Mouse (Mus musculus) kidney, postnatal 0 days (tissue): ENCODE measurements around the gene Tgm6. TPM values are rescaled to one million over a fixed set of nuclear protein-coding genes. Genes with fewer than 3 reads are reported as not detected.

Experiments
- ATAC-seq: fragments of 200-750 bp; cut with Nextera tagmentation; replicated peaks from 2 replicates; pipeline ENCODE4 v1.8.0; 2017; ENCODE audit warnings: low read depth, moderate number of reproducible peaks, moderate TSS enrichment, moderate library complexity; ENCODE audit not compliant: low FRiP score
- DNase-seq: peaks from one replicate; pipeline ENCODE4 v3.0.0-alpha.2; 2016; ENCODE audit warnings: low spot score
- H3K27ac ChIP-seq: fragments of 300-500 bp; sonication (generic); 2 replicates; pipeline ENCODE4 v1.5.1; 2014; ENCODE audit warnings: mild to moderate bottlenecking
- H3K27me3 ChIP-seq: fragments of 300-500 bp; sonication (generic); 2 replicates; pipeline ENCODE4 v1.6.1; 2014; ENCODE audit warnings: low read length, mixed read lengths; ENCODE audit not compliant: insufficient read depth
- H3K36me3 ChIP-seq: fragments of 300-500 bp; sonication (generic); 2 replicates; pipeline ENCODE4 v1.6.1; 2014; ENCODE audit warnings: low read length, mixed read lengths; ENCODE audit not compliant: insufficient read depth
- H3K4me1 ChIP-seq: fragments of 300-500 bp; sonication (generic); replicated peaks from 2 replicates; pipeline ENCODE4 v1.6.1; 2014; ENCODE audit warnings: antibody characterized with exemption, low read length, mixed read lengths; ENCODE audit not compliant: insufficient read depth
- H3K4me2 ChIP-seq: fragments of 300-500 bp; sonication (generic); 2 replicates; pipeline ENCODE4 v1.6.1; 2014; ENCODE audit warnings: mild to moderate bottlenecking, low read length, moderate library complexity, mixed read lengths
- H3K4me3 ChIP-seq: fragments of 300-500 bp; sonication (generic); replicated peaks from 2 replicates; pipeline ENCODE4 v1.5.1; 2014; ENCODE audit warnings: low read depth, low read length
- H3K9ac ChIP-seq: fragments of 300-500 bp; sonication (generic); 2 replicates; pipeline ENCODE4 v1.6.1; 2014; ENCODE audit warnings: low read depth, low read length
- H3K9me3 ChIP-seq: fragments of 300-500 bp; sonication (generic); replicated peaks from 2 replicates; pipeline ENCODE4 v1.6.1; 2016; ENCODE audit warnings: low read length, inconsistent platforms, mixed read lengths
- CTCF ChIP-seq: IDR thresholded peaks from 2 replicates; pipeline ENCODE4 v1.5.1; 2016; ENCODE audit warnings: antibody characterized with exemption, low read depth, mild to moderate bottlenecking, moderate library complexity
- WGBS: fragments of 180-500 bp; shearing (Covaris S2); extraction: QIAGEN DNeasy Blood & Tissue Kit; methylation state at CpG from one replicate; pipeline ENCODE4 v1.1.7; 2014; 5-methylcytosine and 5-hydroxymethylcytosine counted together
- polyA plus RNA-seq: library from polyadenylated mRNA; unstranded; fragments of >200 nt; fragmentation: Nextera tagmentation; extraction: Ambion mirVana; gene quantifications from 2 replicates; pipeline ENCODE4 v1.2.1, GENCODE M21; 2015

The Tgm6 gene
- polyA plus RNA-seq, 1 experiment from 2014 or later: not detected

- ATAC-seq: no peak
- no peak overlapping the region for H3K27ac ChIP-seq
- whole genome bisulfite sequencing: 89% methylated on average over 12 of the region's 12 CpGs
- TF ChIP-seq CTCF: no peak
- no peak overlapping the region for H3K9ac ChIP-seq
- H3K4me3 ChIP-seq: no peak overlapping the region
- H3K9me3 ChIP-seq: no peaks in the 10 kb centered on the region
- no peaks in the 10 kb centered on the region for H3K36me3 ChIP-seq
- no peak for DNase-seq
- no peak overlapping the region for H3K4me2 ChIP-seq
- no peaks in the 10 kb centered on the region for H3K27me3 ChIP-seq
- no peaks in the 10 kb centered on the region for H3K4me1 ChIP-seq
Observed at GRCm38 (mm10) chr2:130188391-130188790, 76.2 kb downstream of the Tgm6 start.

- Histone ChIP-seq H3K27ac (no peak within 1 kb of the TSS), H3K9ac (no peak within 1 kb of the TSS), H3K4me1 (no peaks in the 10 kb centered on the region), H3K4me2 (no peak within 1 kb of the TSS), H3K9me3 (no peaks in the 10 kb centered on the region), H3K4me3 (no peak within 1 kb of the TSS), H3K27me3 (no peaks in the 10 kb centered on the region), H3K36me3 (no peaks in the 10 kb centered on the region)
- TF ChIP-seq CTCF: no peak
- ATAC-seq (no peak), DNase-seq (no peak)
- 92% methylated on average over 16 of the region's 16 CpGs for WGBS
Observed at GRCm38 (mm10) chr2:130194894-130195293, 82.7 kb downstream of the Tgm6 start, which contains the start of gene Tmc2. Tmc2 (plus strand) TSS chr2:130195194.

- no peak overlapping the region for H3K27ac ChIP-seq
- DNase-seq (no peak), ATAC-seq (no peak)
- H3K4me3 ChIP-seq: no peak overlapping the region
- 85% methylated on average over 5 of the region's 5 CpGs for WGBS
- H3K9ac ChIP-seq: no peak overlapping the region
- no peaks in the 10 kb centered on the region for H3K27me3 ChIP-seq
- H3K36me3 ChIP-seq: no peaks in the 10 kb centered on the region
- H3K9me3 ChIP-seq: no peaks in the 10 kb centered on the region
- H3K4me1 ChIP-seq: no peaks in the 10 kb centered on the region
- no peak overlapping the region for H3K4me2 ChIP-seq
- TF ChIP-seq CTCF: no peak
Observed at GRCm38 (mm10) chr2:130200961-130201360, 88.7 kb downstream of the Tgm6 start.

Other genes starting within 250 kb of the Tgm6 start
- gene Tgm3, start 100.1 kb upstream of the Tgm6 start, polyA plus RNA-seq: not detected in 2 replicates
- gene Snrpb, start 67.0 kb downstream of the Tgm6 start, polyA plus RNA-seq: 497 and 532 TPM in 2 replicates
- gene Tmc2, start 82.8 kb downstream of the Tgm6 start, polyA plus RNA-seq: not detected in 2 replicates
- gene Nop56, start 162.0 kb downstream of the Tgm6 start, polyA plus RNA-seq: 178 and 194 TPM in 2 replicates
- 245 and 257 TPM in 2 replicates for gene Idh3b, start 172.1 kb downstream of the Tgm6 start, polyA plus RNA-seq
- 2.5 and 3.7 TPM in 2 replicates for gene Ebf4, start 182.8 kb downstream of the Tgm6 start, polyA plus RNA-seq